Mouse (Mus musculus) liver, postnatal 0 days (tissue): ENCODE measurements around the gene Exoc7. TPM values are rescaled to one million over a fixed set of nuclear protein-coding genes. Genes with fewer than 3 reads are reported as not detected.
"Not testable (repeated sequence)": the region's sequence is repeated elsewhere in the genome, so short reads cannot be mapped to it uniquely, and the experiment has no call there.

ENCODE experiments used
- ATAC-seq: fragments of 200-750 bp; cut with Nextera tagmentation; 2 replicates; pipeline ENCODE4 v1.8.0; 2017; ENCODE audit warnings: mild to moderate bottlenecking, moderate library complexity
- DNase-seq: peaks from one replicate; pipeline ENCODE4 v3.0.0-alpha.2; 2016
- H3K27ac ChIP-seq: fragments of 300-500 bp; sonication (generic); 2 replicates; pipeline ENCODE4 v1.5.1; 2014; ENCODE audit warnings: antibody characterized with exemption, moderate library complexity, mild to moderate bottlenecking, low read depth
- H3K27me3 ChIP-seq: fragments of 300-500 bp; sonication (generic); 2 replicates; pipeline ENCODE4 v1.6.1; 2014; ENCODE audit warnings: low read length, control low read depth, mixed read lengths; ENCODE audit not compliant: insufficient read depth
- H3K36me3 ChIP-seq: fragments of 300-500 bp; sonication (generic); replicated peaks from 2 replicates; pipeline ENCODE4 v1.6.1; 2014; ENCODE audit warnings: mild to moderate bottlenecking, control low read depth, low read length, moderate library complexity, mixed read lengths; ENCODE audit not compliant: insufficient read depth
- H3K4me1 ChIP-seq: fragments of 300-500 bp; sonication (generic); 2 replicates; pipeline ENCODE4 v1.6.1; 2014; ENCODE audit warnings: antibody characterized with exemption, mild to moderate bottlenecking, control low read depth; ENCODE audit not compliant: insufficient read depth
- H3K4me2 ChIP-seq: fragments of 300-500 bp; sonication (generic); 2 replicates; pipeline ENCODE4 v1.6.1; 2014; ENCODE audit warnings: low read depth, mild to moderate bottlenecking, low read length, moderate library complexity, mixed read lengths
- H3K4me3 ChIP-seq: fragments of 300-500 bp; sonication (generic); 2 replicates; pipeline ENCODE4 v1.5.1; 2014; ENCODE audit warnings: low read depth, low read length
- H3K9ac ChIP-seq: fragments of 300-500 bp; sonication (generic); replicated peaks from 2 replicates; pipeline ENCODE4 v1.6.1; 2014; ENCODE audit warnings: mild to moderate bottlenecking, moderate library complexity
- H3K9me3 ChIP-seq: fragments of 300-500 bp; sonication (generic); 2 replicates; pipeline ENCODE4 v1.6.1; 2016; ENCODE audit warnings: mild to moderate bottlenecking, control low read depth, low read length, mixed read lengths
- CTCF ChIP-seq: sonication (generic); IDR thresholded peaks from 2 replicates; pipeline ENCODE4 v1.5.1; 2016; ENCODE audit warnings: antibody characterized with exemption, low read depth
- EP300 ChIP-seq: IDR thresholded peaks from 2 replicates; pipeline ENCODE4 v1.6.1; 2016; ENCODE audit warnings: antibody characterized with exemption, low read depth, mild to moderate bottlenecking
- WGBS: fragments of 180-500 bp; shearing (Covaris S2); extraction: QIAGEN DNeasy Blood & Tissue Kit; methylation state at CpG from one replicate; pipeline ENCODE4 v1.1.7; 2014; ENCODE audit not compliant: insufficient replicate concordance; 5-methylcytosine and 5-hydroxymethylcytosine counted together
- polyA plus RNA-seq: library from polyadenylated mRNA; unstranded; fragments of >200 nt; fragmentation: Nextera tagmentation; extraction: Ambion mirVana; gene quantifications from 2 replicates; pipeline ENCODE4 v1.2.1, GENCODE M21; 2015

Exoc7 gene
- polyA plus RNA-seq, 1 experiment from 2014 or later: 18.1 TPM

- peaks cover 44% of the 10 kb centered on the region for H3K27me3 ChIP-seq
- ATAC-seq: no peak
- H3K36me3 ChIP-seq: peaks cover 8% of the 10 kb centered on the region
- 66% methylated on average over 7 of the region's 7 CpGs for WGBS
- TF ChIP-seq EP300 (no peak), CTCF (no peak)
- no peaks in the 10 kb centered on the region for H3K9me3 ChIP-seq
- H3K27ac ChIP-seq: no peak overlapping the region
- no peak overlapping the region for H3K9ac ChIP-seq
- no peak for DNase-seq
- peaks cover 7% of the 10 kb centered on the region; the same call in 1 of the 2 replicates for H3K4me1 ChIP-seq
- H3K4me3 ChIP-seq: no peak overlapping the region
- no peak overlapping the region for H3K4me2 ChIP-seq
Measured at GRCm38 (mm10) chr11:116285770-116286191, 21.3 kb downstream of the Exoc7 start.

GRCm38 (mm10) chr11:116283982-116284381 lies 23.1 kb downstream of the Exoc7 start:
- Histone ChIP-seq H3K27me3 (peaks cover 50% of the 10 kb centered on the region), H3K9me3 (no peaks in the 10 kb centered on the region), H3K36me3 (peaks cover 3% of the 10 kb centered on the region), H3K9ac (no peak overlapping the region), H3K27ac (no peak overlapping the region), H3K4me1 (peaks cover 3% of the 10 kb centered on the region; the same call in 1 of the 2 replicates), H3K4me2 (no peak overlapping the region), H3K4me3 (no peak overlapping the region; the same call in 1 of the 2 replicates)
- no peak for ATAC-seq
- no peak for TF ChIP-seq EP300
- TF ChIP-seq CTCF: no peak
- WGBS: 35% methylated on average over 6 of the region's 6 CpGs
- DNase-seq: no peak

- H3K9ac ChIP-seq: no peak overlapping the region
- no peak for ATAC-seq
- no peaks in the 10 kb centered on the region; the same call in 1 of the 2 replicates for H3K36me3 ChIP-seq
- no peak overlapping the region for H3K4me2 ChIP-seq
- peaks cover 3% of the 10 kb centered on the region; the same call in 1 of the 2 replicates for H3K4me1 ChIP-seq
- peaks cover 50% of the 10 kb centered on the region for H3K27me3 ChIP-seq
- H3K4me3 ChIP-seq: no peak overlapping the region
- no peaks in the 10 kb centered on the region for H3K9me3 ChIP-seq
- no peak for TF ChIP-seq EP300
- TF ChIP-seq CTCF: no peak
- H3K27ac ChIP-seq: no peak overlapping the region
- 9% methylated on average over 47 of the region's 48 CpGs for WGBS
- no peak for DNase-seq
Measured at GRCm38 (mm10) chr11:116282912-116283521, 24.0 kb downstream of the Exoc7 start.

GRCm38 (mm10) chr11:116282089-116282488 lies 24.9 kb downstream of the Exoc7 start:
- no peak overlapping the region for H3K4me3 ChIP-seq
- no peak for ATAC-seq
- H3K9me3 ChIP-seq: no peaks in the 10 kb centered on the region
- H3K4me2 ChIP-seq: no peak overlapping the region
- H3K27ac ChIP-seq: no peak overlapping the region
- 5% methylated on average over 11 of the region's 11 CpGs for WGBS
- no peaks in the 10 kb centered on the region for H3K36me3 ChIP-seq
- peaks cover 50% of the 10 kb centered on the region for H3K27me3 ChIP-seq
- no peak overlapping the region for H3K9ac ChIP-seq
- no peak for DNase-seq
- TF ChIP-seq CTCF: no peak
- TF ChIP-seq EP300: no peak
- H3K4me1 ChIP-seq: peaks cover 3% of the 10 kb centered on the region; the same call in 1 of the 2 replicates

- WGBS: 3% methylated on average over 18 of the region's 18 CpGs
- DNase-seq (no peak), ATAC-seq (no peak)
- H3K36me3 ChIP-seq: no peaks in the 10 kb centered on the region
- peaks cover 3% of the 10 kb centered on the region; the same call in 1 of the 2 replicates for H3K4me1 ChIP-seq
- H3K9me3 ChIP-seq: no peaks in the 10 kb centered on the region
- no peak overlapping the region for H3K27ac ChIP-seq
- H3K9ac ChIP-seq: no peak overlapping the region
- TF ChIP-seq EP300 (no peak), CTCF (no peak)
- H3K4me2 ChIP-seq: peak overlapping the region; percentile 40; the same call in 1 of the 2 replicates
- 0 out of 2 replicates have a peak overlapping the region, but pooled peaks have one; percentile 17 for H3K4me3 ChIP-seq
- H3K27me3 ChIP-seq: peaks cover 50% of the 10 kb centered on the region
Measured at GRCm38 (mm10) chr11:116281671-116282070, 25.4 kb downstream of the Exoc7 start.

GRCm38 (mm10) chr11:116280751-116281663 lies 26.0 kb downstream of the Exoc7 start, which contains the start of gene Galr2:
Gene Galr2, plus strand, starts transcription at chr11:116280939.
- H3K27ac ChIP-seq: no peak within 1 kb of the TSS
- 0 out of 2 replicates have a peak within 1 kb of the TSS, but pooled peaks have one; percentile 17 for H3K4me3 ChIP-seq
- DNase-seq: no peak
- TF ChIP-seq EP300 (no peak), CTCF (no peak)
- no peaks in the 10 kb centered on the region for H3K9me3 ChIP-seq
- H3K36me3 ChIP-seq: no peaks in the 10 kb centered on the region
- peak within 1 kb of the TSS; percentile 40 for H3K4me2 ChIP-seq
- peaks cover 50% of the 10 kb centered on the region for H3K27me3 ChIP-seq
- 8% methylated on average over 46 of the region's 48 CpGs for WGBS
- peaks cover 3% of the 10 kb centered on the region; the same call in 1 of the 2 replicates for H3K4me1 ChIP-seq
- H3K9ac ChIP-seq: no peak within 1 kb of the TSS
- ATAC-seq: no peak

GRCm38 (mm10) chr11:116277184-116277583 lies 29.8 kb downstream of the Exoc7 start:
- not testable (repeated sequence) for H3K4me2 ChIP-seq, H3K9ac ChIP-seq, ATAC-seq, DNase-seq, H3K27ac ChIP-seq, H3K9me3 ChIP-seq, H3K36me3 ChIP-seq, H3K4me3 ChIP-seq
- WGBS: 81% methylated on average over 1 of the region's 1 CpGs
- Histone ChIP-seq H3K27me3 (peaks cover 20% of the 10 kb centered on the region), H3K4me1 (peaks cover 18% of the 10 kb centered on the region)
